Mouse (Mus musculus): Measurements from ENCODE around the gene Zfp369.
"Not testable (repeated sequence)": the region's sequence is repeated elsewhere in the genome, so short reads cannot be mapped to it uniquely, and the experiment has no call there.

The Zfp369 gene

GRCm38 (mm10) chr13:65278383-65279341 is at the start of gene Zfp369:
Gene Zfp369 (plus strand): TSS chr13:65278814.
- DNase-seq = peak; percentile 96 to 98

- no peak for DNase-seq
Observed at GRCm38 (mm10) chr13:65237211-65237610, 41.4 kb upstream of the Zfp369 start.

- DNase-seq = peak; percentile 98 to 99
Observed at GRCm38 (mm10) chr13:65240509-65241098, 38.0 kb upstream of the Zfp369 start.

- peak; percentile 98 to 99 for DNase-seq
Observed at GRCm38 (mm10) chr13:65241099-65241626, 37.5 kb upstream of the Zfp369 start.

GRCm38 (mm10) chr13:65241627-65242318 is 36.8 kb upstream of the Zfp369 start:
- peak in 1 of 2 experiments; percentile 62 for DNase-seq

DNA sequence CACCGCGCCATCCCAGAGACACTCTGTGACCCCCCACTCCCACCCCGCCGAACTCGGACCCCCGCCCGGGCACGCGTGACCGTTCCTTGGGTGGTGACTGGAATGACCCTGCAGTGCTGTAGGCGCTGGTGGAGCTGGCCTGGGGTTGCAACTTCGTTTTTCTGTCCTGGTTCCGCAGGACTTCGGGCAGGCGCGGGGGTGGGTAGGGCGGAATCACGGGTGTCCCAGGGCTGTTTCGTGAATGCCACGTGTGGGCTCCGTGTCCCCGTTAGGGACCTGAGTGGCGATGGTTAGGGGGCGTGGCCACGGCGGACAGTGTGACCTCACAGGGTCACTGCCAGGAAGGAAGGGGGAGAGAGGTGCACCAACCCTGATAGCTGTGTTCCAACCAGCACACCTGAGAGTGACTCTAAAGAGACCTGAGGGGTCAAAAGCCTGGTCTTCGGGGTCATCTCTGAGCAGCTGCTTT is 36.3 kb upstream of the Zfp369 start:
- DNase-seq = peak in 1 of 2 experiments; percentile 39

DNA sequence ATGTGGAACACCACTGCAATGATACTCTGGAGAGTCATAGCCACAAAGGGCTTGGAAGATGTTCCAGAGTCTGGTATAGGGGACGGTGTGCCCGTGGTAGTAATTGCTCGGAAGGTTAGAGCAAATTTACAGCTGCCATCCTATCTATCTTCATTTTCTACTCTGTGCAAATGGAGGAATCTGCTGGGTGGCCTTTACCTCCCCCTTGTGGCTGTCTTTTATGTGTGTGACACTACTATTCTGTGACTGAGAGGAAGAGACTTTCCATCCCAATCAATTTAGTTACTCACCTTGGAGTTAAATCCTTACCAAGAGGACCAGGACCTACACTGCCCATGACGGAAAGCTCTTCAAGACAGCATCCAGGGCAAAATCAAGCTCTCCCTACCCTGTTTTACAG is 35.3 kb upstream of the Zfp369 start:
- no peak for DNase-seq

GRCm38 (mm10) chr13:65258175-65258954 is 20.2 kb upstream of the Zfp369 start:
- peak; percentile 76 to 87 for DNase-seq

DNA sequence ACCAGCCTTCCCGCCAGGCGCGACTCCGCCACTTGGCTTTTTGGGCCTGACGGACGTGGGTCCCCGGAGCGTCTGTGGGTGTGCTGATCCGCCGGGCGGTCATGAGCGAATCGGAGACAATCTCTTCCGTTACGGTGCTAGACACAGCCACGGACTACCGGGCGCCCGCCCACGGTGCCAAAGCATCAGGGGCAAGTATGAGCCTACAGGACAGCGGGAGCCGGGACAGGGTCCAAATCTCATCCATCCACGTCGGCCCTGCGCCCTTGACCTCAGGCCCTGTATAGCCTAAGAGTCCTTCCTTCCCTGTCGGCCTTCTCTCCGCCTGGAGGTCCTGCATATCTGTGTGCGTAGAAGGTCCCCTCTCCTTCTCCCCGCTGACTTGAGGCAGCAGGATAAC is 19.4 kb upstream of the Zfp369 start, which contains the start of gene Gm10775:
Gm10775 (plus strand) TSS at position 301 of the 400 bp plus-strand sequence.
- DNase-seq = no peak

DNA sequence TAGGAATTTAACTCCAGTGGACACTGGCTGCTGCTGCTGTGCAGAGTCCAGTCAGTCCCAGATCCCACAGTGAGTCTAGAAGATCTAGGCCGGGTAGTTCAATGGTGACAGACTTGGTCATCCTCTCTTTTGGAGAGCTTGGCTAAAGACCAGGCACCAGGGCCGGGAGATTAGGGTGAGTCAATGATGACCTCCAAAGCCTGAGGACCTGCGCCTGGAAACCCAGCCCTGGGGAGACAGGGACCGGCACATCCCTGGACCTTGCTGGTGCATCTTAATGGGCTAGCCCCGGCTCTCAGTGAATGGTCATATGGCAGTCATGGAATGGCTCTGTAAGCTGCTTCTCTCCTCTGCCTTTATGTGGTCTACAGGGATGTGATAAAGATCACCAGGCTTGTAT is 16.5 kb upstream of the Zfp369 start:
- no peak for DNase-seq

DNA sequence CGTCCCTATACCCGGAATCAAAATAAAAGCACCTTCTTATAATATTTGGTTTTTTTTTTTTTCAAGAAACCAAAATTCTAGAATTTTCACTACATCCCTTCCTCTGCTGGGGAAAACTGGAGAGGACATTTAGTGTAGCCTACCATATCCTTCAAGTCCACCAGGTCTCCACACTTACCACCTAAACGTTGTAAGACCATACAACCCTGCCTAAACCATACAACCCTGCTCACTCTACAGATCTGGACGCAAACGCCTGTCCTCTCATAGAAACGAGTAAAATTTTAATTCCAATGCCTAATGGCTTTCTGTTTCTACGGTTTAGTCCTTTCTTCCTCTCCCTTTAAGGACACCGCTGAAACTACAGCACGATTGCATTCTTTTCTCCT is 626 bp upstream of the Zfp369 start:
- DNase-seq = no peak

DNA sequence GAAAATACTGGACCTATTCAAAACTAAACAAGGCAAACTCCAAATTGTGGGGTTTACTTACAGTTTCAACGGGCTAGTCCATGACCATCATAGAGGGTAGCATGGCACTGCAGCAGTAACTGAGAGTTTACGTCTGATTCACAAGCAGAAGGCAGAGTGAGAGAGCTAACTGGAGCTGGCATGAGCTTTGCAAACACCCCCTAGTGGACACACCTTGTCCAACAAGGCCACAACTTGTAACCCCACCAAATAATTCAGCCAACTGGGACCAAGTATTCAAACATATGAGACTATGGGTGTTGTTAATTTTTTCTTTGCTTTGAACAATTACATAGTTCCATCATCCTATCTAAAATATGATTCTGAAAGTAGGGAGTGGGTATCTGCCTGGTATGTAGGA is 8.2 kb downstream of the Zfp369 start:
- no peak for DNase-seq

GRCm38 (mm10) chr13:65296354-65296753 is 17.7 kb downstream of the Zfp369 start:
- no peak for DNase-seq

DNA sequence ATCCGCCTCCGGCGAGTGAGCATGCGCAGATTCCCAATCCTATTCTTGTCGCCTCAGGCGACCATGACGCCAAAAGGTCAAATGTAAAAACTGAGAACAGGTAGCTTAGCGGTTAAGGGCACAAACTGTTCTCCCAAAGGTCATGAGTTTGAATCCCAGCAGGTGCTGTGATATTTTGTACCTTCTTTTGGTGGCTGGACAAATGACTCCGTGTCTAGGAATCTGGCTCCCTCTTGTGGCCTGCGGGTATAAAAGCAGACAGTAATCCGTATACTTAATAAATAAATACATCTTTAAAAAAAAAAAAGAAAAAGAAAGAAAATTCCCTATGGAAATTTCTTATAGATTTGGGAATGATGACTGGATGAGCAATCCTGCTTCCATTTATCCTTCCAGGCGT is 32.2 kb downstream of the Zfp369 start:
- DNase-seq = peak; percentile 42 to 62

DNA sequence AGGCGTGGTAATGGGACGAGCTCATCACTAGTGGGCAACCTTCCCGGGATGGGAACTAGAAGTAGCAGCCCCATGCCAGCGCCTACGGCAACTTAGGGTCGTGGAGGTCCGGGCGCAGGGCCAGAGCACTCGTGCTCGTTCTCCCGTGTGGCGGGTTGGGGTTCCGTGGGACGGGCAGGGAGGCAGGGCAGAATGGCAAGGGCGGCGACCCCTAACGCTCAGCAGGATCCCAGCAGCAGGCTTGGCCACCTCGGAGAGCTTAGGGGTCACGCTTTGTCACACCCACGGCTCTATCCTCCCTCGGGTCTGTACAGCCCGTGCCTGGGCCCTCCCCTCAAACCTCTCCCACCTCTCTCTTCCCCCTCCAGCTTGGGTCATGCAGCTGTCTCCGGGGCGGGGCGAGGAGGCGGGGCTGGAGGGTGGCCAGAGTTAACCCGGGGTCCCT is 32.7 kb downstream of the Zfp369 start:
- peak; percentile 10 to 46 for DNase-seq

GRCm38 (mm10) chr13:65311826-65312225 is 33.2 kb downstream of the Zfp369 start:
- DNase-seq = no peak

GRCm38 (mm10) chr13:65348501-65348900 is 69.9 kb downstream of the Zfp369 start:
- not testable (repeated sequence) for DNase-seq

DNA sequence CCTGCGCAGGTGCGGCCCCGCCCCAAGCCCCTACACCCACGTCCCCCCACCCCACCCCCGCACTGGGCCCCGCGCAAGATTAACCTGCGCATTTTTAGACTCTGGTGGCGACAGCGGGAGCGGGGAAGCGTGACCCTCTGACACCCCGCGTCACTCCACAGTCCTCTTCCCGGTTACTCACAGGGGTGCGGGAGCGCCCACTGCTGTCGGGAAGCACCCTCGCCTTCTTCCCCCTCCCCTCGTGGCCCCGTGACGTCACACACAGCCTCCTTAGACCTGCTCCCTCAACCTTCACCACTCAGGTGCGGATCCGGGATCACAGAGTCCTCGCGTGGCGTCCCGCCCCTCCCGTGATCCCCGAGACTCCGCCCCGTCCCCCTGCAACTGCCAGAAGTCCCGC is 73.2 kb downstream of the Zfp369 start:
- DNase-seq = not testable (repeated sequence)
